In the genomic region with DNA sequence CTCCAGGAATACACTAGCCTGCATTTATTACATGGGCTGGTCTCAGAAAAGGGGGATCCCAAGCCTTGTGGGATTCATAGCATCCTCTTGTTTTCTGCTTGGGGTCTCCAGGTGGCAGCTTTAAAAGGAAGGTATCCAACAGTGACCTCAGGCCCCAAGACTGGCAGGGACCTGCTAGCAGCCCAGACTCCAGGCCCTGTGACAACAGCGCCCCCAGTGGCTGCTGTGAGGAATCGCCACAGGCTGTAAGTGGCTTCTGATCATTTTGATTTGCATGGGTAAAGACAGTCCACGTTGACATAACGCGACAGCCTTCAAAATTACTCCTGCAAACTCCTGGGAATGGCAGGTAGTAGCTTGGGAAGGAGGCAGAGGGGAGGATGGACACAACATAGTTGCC, we compare ENCODE assay signal across 9 mouse cellular contexts. TPM values are rescaled to one million over a fixed set of nuclear protein-coding genes. Genes with fewer than 3 reads are reported as not detected.
DNase-seq lines count a peak whose midpoint lies in the region; ATAC-seq and TF ChIP-seq lines count a peak whose summit lies in the region.
"Had no signal": no experiment of that assay in that cellular context is flagged by ENCODE, and none has a peak within 500 bp of the region (broad histone marks: within the 10 kb centered on the region; RNA-seq: fewer than 3 reads in every experiment).

No protein-coding gene starts in this region.

- H3K9me3 ChIP-seq in heart, postnatal 0 days (replicated peaks; ENCODE audit: control insufficient read depth, low read length) = no peaks in the 10 kb centered on the region
- no peaks in the 10 kb centered on the region for H3K9me3 ChIP-seq in heart, embryonic 11.5 days (replicated peaks; ENCODE audit: control insufficient read depth, low read length)
- no peaks in the 10 kb centered on the region for H3K9me3 ChIP-seq in hindbrain, embryonic 16.5 days (ENCODE audit: control insufficient read depth, low read length)
- H3K9me3 ChIP-seq in lung, embryonic 16.5 days (ENCODE audit: control insufficient read depth, low read length) = no peaks in the 10 kb centered on the region

- no peak overlapping the region for H3K9ac ChIP-seq in heart, postnatal 0 days (replicated peaks; ENCODE audit: low read depth, low read length)
- no peak overlapping the region for H3K9ac ChIP-seq in heart, embryonic 11.5 days (ENCODE audit: low read depth, low read length)
- H3K9ac ChIP-seq in hindbrain, embryonic 16.5 days (ENCODE audit: low read depth, low read length) = no peak overlapping the region
- H3K9ac ChIP-seq in lung, embryonic 16.5 days (ENCODE audit: low read length) = no peak overlapping the region

- H3K4me1 ChIP-seq in heart, postnatal 0 days (ENCODE audit: control insufficient read depth, insufficient read depth) = no peaks in the 10 kb centered on the region
- no peaks in the 10 kb centered on the region for H3K4me1 ChIP-seq in heart, embryonic 11.5 days (ENCODE audit: control insufficient read depth, insufficient read depth, low read length)
- no peaks in the 10 kb centered on the region for H3K4me1 ChIP-seq in hindbrain, embryonic 16.5 days (ENCODE audit: control insufficient read depth, insufficient read depth, low read depth, low read length)
- H3K4me1 ChIP-seq in lung, embryonic 16.5 days (replicated peaks; ENCODE audit: control insufficient read depth, insufficient read depth, low read length) = no peaks in the 10 kb centered on the region
- H3K4me1 ChIP-seq in olfactory bulb, adult 2 months (ENCODE audit: control insufficient read depth, insufficient read depth, low read length) = no peaks in the 10 kb centered on the region

- H3K27ac ChIP-seq in heart, postnatal 0 days (ENCODE audit: low read depth) = no peak overlapping the region
- no peak overlapping the region for H3K27ac ChIP-seq in heart, embryonic 11.5 days (ENCODE audit: low read depth, low read length)
- H3K27ac ChIP-seq in hindbrain, embryonic 16.5 days (ENCODE audit: low read depth, low read length) = no peak overlapping the region
- H3K27ac ChIP-seq in lung, embryonic 16.5 days (ENCODE audit: low read length) = no peak overlapping the region
- no peak overlapping the region for H3K27ac ChIP-seq in olfactory bulb, adult 2 months (ENCODE audit: insufficient read depth, low read depth, low read length)

- WGBS in heart, postnatal 0 days = 25% methylated on average over 5 of the region's 5 CpGs
- WGBS in heart, embryonic 11.5 days (ENCODE audit: insufficient replicate concordance) = 38% methylated on average over 5 of the region's 5 CpGs
- 40% methylated on average over 5 of the region's 5 CpGs for WGBS in hindbrain, embryonic 16.5 days
- WGBS in lung, embryonic 16.5 days = 27% methylated on average over 5 of the region's 5 CpGs
- 31% methylated on average over 5 of the region's 5 CpGs for WGBS in olfactory bulb, adult 2 months

- TF ChIP-seq EP300 in heart, postnatal 0 days (IDR thresholded peaks at IDR 0.05; ENCODE audit: low read depth) = no peak

- H3K4me2 ChIP-seq in heart, postnatal 0 days (ENCODE audit: low read depth, low read length) = no peak overlapping the region
- no peak overlapping the region for H3K4me2 ChIP-seq in heart, embryonic 11.5 days
- H3K4me2 ChIP-seq in hindbrain, embryonic 16.5 days (ENCODE audit: low read length) = no peak overlapping the region
- no peak overlapping the region for H3K4me2 ChIP-seq in lung, embryonic 16.5 days (ENCODE audit: low read depth, low read length)

- no peak overlapping the region for H3K4me3 ChIP-seq in heart, postnatal 0 days (ENCODE audit: low read depth, low read length)
- no peak overlapping the region for H3K4me3 ChIP-seq in heart, embryonic 11.5 days (ENCODE audit: low read depth, low read length)
- H3K4me3 ChIP-seq in hindbrain, embryonic 16.5 days (ENCODE audit: low read length) = no peak overlapping the region
- H3K4me3 ChIP-seq in lung, embryonic 16.5 days (ENCODE audit: low read length) = no peak overlapping the region
- H3K4me3 ChIP-seq in olfactory bulb, adult 2 months (ENCODE audit: insufficient read depth, low read depth, low read length) = no peak overlapping the region

- peaks cover 85% of the 10 kb centered on the region for H3K36me3 ChIP-seq in heart, postnatal 0 days (replicated peaks; ENCODE audit: control insufficient read depth, insufficient read depth, low read length)
- H3K36me3 ChIP-seq in heart, embryonic 11.5 days (ENCODE audit: control insufficient read depth, insufficient read depth, low read length) = peaks cover 29% of the 10 kb centered on the region
- H3K36me3 ChIP-seq in hindbrain, embryonic 16.5 days (ENCODE audit: control insufficient read depth, insufficient read depth, low read length) = peaks cover 49% of the 10 kb centered on the region
- H3K36me3 ChIP-seq in lung, embryonic 16.5 days (ENCODE audit: control insufficient read depth, insufficient read depth, low read length) = peaks cover 48% of the 10 kb centered on the region

- TF ChIP-seq POLR2A in olfactory bulb, adult 2 months (IDR thresholded peaks at IDR 0.05; ENCODE audit: insufficient read depth, low read depth, low read length) = no peak

- no peaks in the 10 kb centered on the region for H3K27me3 ChIP-seq in heart, postnatal 0 days (ENCODE audit: control insufficient read depth, insufficient read depth, low read length)
- no peaks in the 10 kb centered on the region for H3K27me3 ChIP-seq in heart, embryonic 11.5 days (ENCODE audit: control insufficient read depth, insufficient read depth, low read length)
- no peaks in the 10 kb centered on the region for H3K27me3 ChIP-seq in hindbrain, embryonic 16.5 days (replicated peaks; ENCODE audit: control insufficient read depth, insufficient read depth, low read length)
- no peaks in the 10 kb centered on the region for H3K27me3 ChIP-seq in lung, embryonic 16.5 days (ENCODE audit: control insufficient read depth, insufficient read depth, low read depth, low read length)

- no peak; the same call in 1 of the 2 replicates for ATAC-seq in heart, postnatal 0 days (ENCODE audit: insufficient read depth, low read depth)
- no peak for ATAC-seq in heart, embryonic 11.5 days (replicated peaks; ENCODE audit: insufficient number of reproducible peaks, low FRiP score, low TSS enrichment)
- peak; percentile 48 for ATAC-seq in hindbrain, embryonic 16.5 days
- 0 out of 2 replicates have a peak, but pooled peaks have one; percentile 26 for ATAC-seq in lung, embryonic 16.5 days (ENCODE audit: low read depth)

- peak; percentile 90 for TF ChIP-seq CTCF in heart, postnatal 0 days (IDR thresholded peaks at IDR 0.05; ENCODE audit: low read depth)
- peak; percentile 84 for TF ChIP-seq CTCF in olfactory bulb, adult 2 months (IDR thresholded peaks at IDR 0.05; ENCODE audit: insufficient read depth, low read depth, low read length)

- peak; percentile 39 for DNase-seq in heart, postnatal 0 days (ENCODE audit: low spot score)
- DNase-seq in CD4-positive helper T cell, adult 2 months (ENCODE audit: low read depth, low spot score) = peak; percentile 52
- DNase-seq in adrenal gland, postnatal 25 days = peak; percentile 73
- peak; percentile 40 for DNase-seq in embryo, embryonic 11.5 days (ENCODE audit: low read depth, low spot score)

RNA-seq across cellular contexts. Expression of a gene that starts 16.8 kb away (rescaled TPM):
- 8.9 and 14.1 TPM in 2 replicates for total RNA-seq in heart, postnatal 0 days (2014; rRNA removed; ENCODE audit: low replicate concordance)
- 6.8 and 7.3 TPM in 2 replicates for polyA plus RNA-seq in heart, postnatal 0 days (2015; fragmentation: Nextera tagmentation; extraction: Ambion mirVana)
- polyA plus RNA-seq in heart, embryonic 11.5 days (2014; fragmentation: Nextera tagmentation; extraction: Ambion mirVana) = 2.7 and 3.1 TPM in 2 replicates
- total RNA-seq in adrenal gland, postnatal 25 days (2021) = 11.2 and 12.4 TPM in 2 replicates
- polyA plus RNA-seq in hindbrain, embryonic 16.5 days (2015; fragmentation: Nextera tagmentation; extraction: Ambion mirVana) = 4.2 and 4.3 TPM in 2 replicates
- 9.5 and 11.1 TPM in 2 replicates for polyA plus RNA-seq in lung, embryonic 16.5 days (2015; fragmentation: Nextera tagmentation; extraction: Ambion mirVana)
- polyA plus RNA-seq in olfactory bulb, adult 2 months (2012; ENCODE audit: insufficient read depth, insufficient read length, low replicate concordance, missing spikeins) = not detected in 2 replicates

RNA-seq across cellular contexts. Expression of a gene that starts 20.0 kb away (rescaled TPM):
- not detected in 2 replicates for total RNA-seq in heart, postnatal 0 days (2014; rRNA removed; ENCODE audit: low replicate concordance)
- polyA plus RNA-seq in heart, postnatal 0 days (2015; fragmentation: Nextera tagmentation; extraction: Ambion mirVana) = not detected in 2 replicates
- not detected in 2 replicates for polyA plus RNA-seq in heart, embryonic 11.5 days (2014; fragmentation: Nextera tagmentation; extraction: Ambion mirVana)
- total RNA-seq in adrenal gland, postnatal 25 days (2021) = not detected in 2 replicates
- 0.39 and 0.60 TPM in 2 replicates for polyA plus RNA-seq in hindbrain, embryonic 16.5 days (2015; fragmentation: Nextera tagmentation; extraction: Ambion mirVana)
- not detected in 2 replicates for polyA plus RNA-seq in lung, embryonic 16.5 days (2015; fragmentation: Nextera tagmentation; extraction: Ambion mirVana)
- not detected in 2 replicates for polyA plus RNA-seq in olfactory bulb, adult 2 months (2012; ENCODE audit: insufficient read depth, insufficient read length, low replicate concordance, missing spikeins)
- polyA plus RNA-seq: liver, embryonic 16.5 days had no signal

RNA-seq across cellular contexts. Expression of a gene that starts 42.3 kb away (rescaled TPM):
- 59.7 and 70.8 TPM in 2 replicates for total RNA-seq in heart, postnatal 0 days (2014; rRNA removed; ENCODE audit: low replicate concordance)
- 25.0 and 25.7 TPM in 2 replicates for polyA plus RNA-seq in heart, postnatal 0 days (2015; fragmentation: Nextera tagmentation; extraction: Ambion mirVana)
- 11.5 and 19.7 TPM in 2 replicates for polyA plus RNA-seq in heart, embryonic 11.5 days (2014; fragmentation: Nextera tagmentation; extraction: Ambion mirVana)
- 18.2 and 24.3 TPM in 2 replicates for total RNA-seq in adrenal gland, postnatal 25 days (2021)
- polyA plus RNA-seq in hindbrain, embryonic 16.5 days (2015; fragmentation: Nextera tagmentation; extraction: Ambion mirVana) = 55.3 and 65.3 TPM in 2 replicates
- polyA plus RNA-seq in lung, embryonic 16.5 days (2015; fragmentation: Nextera tagmentation; extraction: Ambion mirVana) = 39.1 and 41.8 TPM in 2 replicates
- not detected in 2 replicates for polyA plus RNA-seq in olfactory bulb, adult 2 months (2012; ENCODE audit: insufficient read depth, insufficient read length, low replicate concordance, missing spikeins)

RNA-seq across cellular contexts. Expression of a gene that starts 49.6 kb away (rescaled TPM):
- total RNA-seq in heart, postnatal 0 days (2014; rRNA removed; ENCODE audit: low replicate concordance) = 47.6 and 56.5 TPM in 2 replicates
- 32.7 and 32.9 TPM in 2 replicates for polyA plus RNA-seq in heart, postnatal 0 days (2015; fragmentation: Nextera tagmentation; extraction: Ambion mirVana)
- polyA plus RNA-seq in heart, embryonic 11.5 days (2014; fragmentation: Nextera tagmentation; extraction: Ambion mirVana) = 31.3 and 48.1 TPM in 2 replicates
- total RNA-seq in adrenal gland, postnatal 25 days (2021) = 46.3 and 46.5 TPM in 2 replicates
- polyA plus RNA-seq in hindbrain, embryonic 16.5 days (2015; fragmentation: Nextera tagmentation; extraction: Ambion mirVana) = 113 and 119 TPM in 2 replicates
- 48.0 and 53.0 TPM in 2 replicates for polyA plus RNA-seq in lung, embryonic 16.5 days (2015; fragmentation: Nextera tagmentation; extraction: Ambion mirVana)
- polyA plus RNA-seq in olfactory bulb, adult 2 months (2012; ENCODE audit: insufficient read depth, insufficient read length, low replicate concordance, missing spikeins) = 296 TPM in 1 of 2 replicates, not detected in the other

RNA-seq across cellular contexts. Expression of a gene that starts 57.9 kb away (rescaled TPM):
- 12.6 and 28.8 TPM in 2 replicates for total RNA-seq in heart, postnatal 0 days (2014; rRNA removed; ENCODE audit: low replicate concordance)
- polyA plus RNA-seq in heart, postnatal 0 days (2015; fragmentation: Nextera tagmentation; extraction: Ambion mirVana) = 2.8 and 3.4 TPM in 2 replicates
- 5.3 and 6.2 TPM in 2 replicates for polyA plus RNA-seq in heart, embryonic 11.5 days (2014; fragmentation: Nextera tagmentation; extraction: Ambion mirVana)
- total RNA-seq in adrenal gland, postnatal 25 days (2021) = 30.6 and 53.5 TPM in 2 replicates
- polyA plus RNA-seq in hindbrain, embryonic 16.5 days (2015; fragmentation: Nextera tagmentation; extraction: Ambion mirVana) = 11.5 and 11.7 TPM in 2 replicates
- polyA plus RNA-seq in lung, embryonic 16.5 days (2015; fragmentation: Nextera tagmentation; extraction: Ambion mirVana) = 6.9 and 7.6 TPM in 2 replicates
- not detected in 2 replicates for polyA plus RNA-seq in olfactory bulb, adult 2 months (2012; ENCODE audit: insufficient read depth, insufficient read length, low replicate concordance, missing spikeins)

Comparison
In these comparisons a context has a peak if more than half of its experiments do, and no peak if none do; other contexts are left out.
1. ATAC-seq: peak in hindbrain, embryonic 16.5 days (single experiment) and lung, embryonic 16.5 days (single experiment); none in heart, postnatal 0 days (single experiment) and heart, embryonic 11.5 days (single experiment).
2. RNA of a gene that starts 42.3 kb away (polyA plus RNA-seq): 55.3 to 65.3 TPM in hindbrain, embryonic 16.5 days, 39.1 to 41.8 TPM in lung, embryonic 16.5 days, 25.0 to 25.7 TPM in heart, postnatal 0 days and 11.5 to 19.7 TPM in heart, embryonic 11.5 days; not detected in olfactory bulb, adult 2 months; every median in the first group is over 10 times any median in the second.
3. Peak in every context shown above with its lines, with median percentiles within 50 percentile points of each other: DNase-seq.